Mouse (Mus musculus) left cerebral cortex, adult 11 months (tissue): ENCODE results near the gene Ak5.
A peak's percentile ranks its signal among the peaks of the same experiment; 100 is the strongest.
"Not testable (repeated sequence)": the region's sequence is repeated elsewhere in the genome, so short reads cannot be mapped to it uniquely, and the experiment has no call there.

Experiments used
- DNase-seq: peaks from one replicate; pipeline ENCODE4 v3.0.0; 2022; ENCODE audit warnings: low spot score

The Ak5 gene

DNA sequence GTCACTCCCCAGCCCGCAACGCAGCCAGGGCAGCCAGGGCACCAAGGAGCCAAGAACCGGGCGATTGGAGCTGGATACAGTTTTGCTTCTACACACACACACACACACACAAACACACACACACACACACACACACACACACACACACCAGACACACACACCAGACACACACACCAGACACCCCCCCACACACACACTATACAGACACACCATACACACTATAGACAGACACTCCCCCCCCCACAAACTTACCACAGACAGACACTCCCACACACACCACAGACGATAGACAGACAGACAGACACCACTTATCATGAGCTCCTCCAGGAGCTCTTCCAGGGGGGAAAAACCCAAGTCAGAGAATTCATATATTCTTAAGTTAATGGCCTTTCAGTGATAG is at the start of gene Ak5:
TSS of gene Ak5 (minus strand) at position 122 of the 400 bp plus-strand sequence.
- no peak for DNase-seq

- DNase-seq: peak; percentile 81
Measured at GRCm38 (mm10) chr3:152713991-152714902, 46.1 kb upstream of the Ak5 start, which contains the start of gene Pigk. TSS of gene Pigk (plus strand) at chr3:152714100.

- DNase-seq: no peak
Measured at GRCm38 (mm10) chr3:152712957-152713356, 44.8 kb upstream of the Ak5 start.

DNA sequence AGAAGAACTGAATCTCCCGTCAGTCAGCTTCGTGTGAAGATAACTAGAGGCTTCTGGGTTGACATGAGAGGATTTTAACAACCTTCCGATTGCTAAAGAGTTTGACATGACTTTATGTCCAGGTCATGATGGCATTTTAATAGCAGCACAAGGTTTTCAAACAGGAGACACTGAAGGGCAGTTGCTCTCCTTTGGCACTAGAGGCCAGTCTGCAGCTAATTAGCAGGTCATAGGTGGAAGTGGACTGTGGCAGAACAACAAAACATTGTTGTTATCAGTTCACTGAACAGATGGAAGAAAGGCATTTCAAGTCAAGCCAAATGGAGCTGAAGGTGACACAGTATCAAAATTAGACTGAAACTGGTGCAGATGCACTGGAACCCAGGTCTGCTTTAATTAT is 41.8 kb upstream of the Ak5 start:
- no peak for DNase-seq

- DNase-seq: no peak
Measured at GRCm38 (mm10) chr3:152707321-152707823, 39.2 kb upstream of the Ak5 start.

GRCm38 (mm10) chr3:152706901-152707300 is 38.7 kb upstream of the Ak5 start:
- DNase-seq: no peak

GRCm38 (mm10) chr3:152705826-152706225 is 37.7 kb upstream of the Ak5 start:
- DNase-seq: no peak

DNA sequence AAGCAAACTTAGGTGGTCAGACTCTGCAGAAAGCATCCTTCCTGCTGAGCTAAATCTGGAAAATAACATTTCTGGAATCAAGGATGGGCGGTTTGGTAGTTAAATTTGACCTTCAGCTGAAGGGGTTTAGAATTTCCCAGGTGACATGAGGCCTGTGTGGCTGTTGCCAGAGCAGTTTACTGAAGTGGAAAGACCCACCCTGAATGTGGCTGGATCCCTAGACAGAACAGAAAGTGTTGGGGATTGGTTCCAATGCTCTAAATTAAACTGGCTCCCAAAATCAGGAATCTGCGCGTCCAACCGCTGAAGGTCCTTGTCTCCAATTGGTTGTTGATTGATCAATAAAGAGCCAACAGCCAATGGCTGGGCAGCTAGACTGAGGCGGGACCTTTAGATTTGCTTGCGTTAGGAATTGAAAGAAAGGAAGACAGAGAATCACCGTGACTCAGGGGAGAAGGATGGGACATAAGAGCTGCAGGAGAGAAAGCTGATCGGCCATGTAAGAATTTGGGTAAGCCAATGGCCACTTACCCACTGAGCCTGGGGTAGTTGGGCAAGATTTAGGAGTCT is 34.2 kb upstream of the Ak5 start:
- DNase-seq: no peak

GRCm38 (mm10) chr3:152701536-152701935 is 33.4 kb upstream of the Ak5 start:
- not testable (repeated sequence) for DNase-seq

- no peak for DNase-seq
Measured at GRCm38 (mm10) chr3:152699261-152699660, 31.1 kb upstream of the Ak5 start.

GRCm38 (mm10) chr3:152698017-152698416 is 29.9 kb upstream of the Ak5 start:
- DNase-seq: no peak

DNA sequence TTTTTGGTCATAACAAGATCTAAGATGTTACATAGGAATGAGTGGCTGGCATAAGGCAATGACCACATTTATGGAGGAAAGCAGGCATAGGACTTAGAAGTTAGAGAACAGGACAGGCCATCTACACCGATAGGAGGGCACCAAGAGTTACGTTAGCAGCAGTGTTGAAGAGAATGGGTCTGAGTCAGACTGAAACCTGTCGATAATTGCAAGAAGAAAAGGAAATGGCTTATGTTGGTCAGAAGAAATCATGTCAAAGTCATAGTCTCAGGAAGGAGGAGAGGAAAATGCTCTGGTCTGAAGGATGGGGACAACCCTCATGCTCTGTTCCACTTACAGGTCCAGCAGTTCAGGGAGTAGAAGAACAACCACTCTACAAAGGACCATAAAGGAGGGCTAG is 26.8 kb upstream of the Ak5 start:
- DNase-seq: no peak

DNA sequence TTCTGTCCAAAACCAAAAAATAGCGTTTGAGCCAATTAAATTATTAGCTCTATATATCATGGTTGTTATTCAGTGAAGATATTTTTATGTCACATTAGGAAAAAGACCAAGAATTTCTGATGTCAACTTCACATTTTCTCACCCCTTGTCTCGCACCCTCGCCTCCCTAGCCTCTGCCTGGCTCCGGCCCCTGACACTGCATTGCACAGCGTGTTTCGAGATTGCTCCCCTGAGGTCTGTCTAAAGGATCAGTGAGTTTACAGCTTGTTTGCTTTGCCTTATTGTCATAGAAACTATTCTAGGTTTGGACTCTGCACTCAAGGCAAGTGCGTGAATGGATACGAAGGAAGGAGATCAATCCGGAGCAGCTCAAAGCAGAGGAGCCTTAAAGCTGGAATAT is 20.9 kb upstream of the Ak5 start:
- DNase-seq: no peak

DNA sequence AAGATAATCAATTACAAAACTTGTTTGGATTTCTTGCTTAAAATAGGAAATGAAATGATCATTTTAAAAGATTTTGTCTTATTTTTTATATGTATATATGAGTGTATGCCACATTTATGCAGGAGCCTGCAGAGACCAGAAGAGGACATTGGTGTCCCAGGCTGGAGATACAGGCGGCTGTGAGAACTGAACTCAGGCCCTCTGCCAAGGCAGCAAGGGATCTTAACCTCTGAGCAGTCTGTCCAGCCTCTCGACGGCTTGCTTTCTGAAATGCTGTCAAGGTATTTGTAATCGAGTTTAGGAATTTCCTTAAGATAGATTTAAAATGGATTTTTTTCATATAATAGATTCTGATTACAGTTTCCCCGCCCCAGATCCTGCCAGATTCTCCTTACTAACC is 20.4 kb upstream of the Ak5 start:
- DNase-seq: no peak

DNA sequence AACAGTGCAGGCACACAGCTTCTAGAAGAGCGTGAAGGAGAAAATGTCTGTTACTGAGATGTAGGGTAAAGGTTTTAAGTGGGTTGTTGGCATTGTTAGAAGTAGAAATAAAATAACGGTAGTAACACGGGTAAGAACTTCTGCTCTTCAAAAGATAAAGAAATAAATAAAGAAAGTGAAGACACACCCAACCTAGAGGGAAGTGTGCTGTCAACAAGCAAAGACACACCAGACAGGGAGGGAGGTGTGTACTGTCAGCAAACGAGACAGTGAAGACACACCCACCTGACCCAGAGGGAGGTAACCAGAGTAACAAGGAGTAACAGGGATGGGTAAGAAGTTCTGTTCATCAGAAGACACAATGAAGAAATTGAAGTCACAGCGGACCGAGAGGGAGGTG is 6.5 kb upstream of the Ak5 start:
- no peak for DNase-seq

DNA sequence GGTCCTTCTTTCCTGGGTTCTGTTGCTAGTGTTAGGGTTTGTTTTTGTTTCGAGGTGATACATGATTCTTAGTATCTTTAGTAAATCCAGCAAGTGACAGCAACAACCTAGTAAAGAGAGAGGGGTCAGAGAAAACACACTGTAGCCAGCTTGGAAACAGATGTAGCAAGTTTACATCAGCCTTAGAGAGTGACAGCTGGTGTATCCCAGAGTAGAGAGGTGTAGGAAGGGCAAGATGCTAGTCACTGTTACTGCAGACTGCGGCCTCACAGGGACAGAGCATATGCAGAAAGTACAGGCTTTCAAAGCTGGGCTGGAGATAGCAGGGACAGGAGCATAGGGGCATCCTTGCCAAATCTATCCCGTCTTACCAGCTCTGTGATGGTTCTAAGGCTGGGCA is 1.6 kb upstream of the Ak5 start:
- no peak for DNase-seq

DNA sequence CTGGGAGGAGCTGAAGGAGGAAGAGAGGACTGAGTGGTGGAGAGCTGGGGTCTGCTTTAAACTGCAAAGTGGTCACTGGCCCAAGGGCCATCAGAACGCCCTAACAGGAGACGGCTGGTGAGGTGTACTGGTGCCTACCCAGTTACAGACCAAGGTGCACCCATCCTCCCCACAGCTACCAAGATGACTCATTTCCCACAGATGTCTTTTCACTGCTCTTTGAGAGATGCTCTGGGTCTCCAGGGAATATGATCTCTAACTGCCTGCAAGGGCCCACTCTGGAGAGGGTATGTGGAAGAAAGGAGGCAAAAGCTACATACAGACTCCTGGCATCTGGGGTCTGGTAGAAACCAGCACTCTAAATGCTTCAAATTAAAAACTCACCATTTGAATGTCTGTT is 633 bp upstream of the Ak5 start:
- no peak for DNase-seq

- DNase-seq: peak; percentile 27
Measured at GRCm38 (mm10) chr3:152667356-152668211, 576 bp downstream of the Ak5 start.

DNA sequence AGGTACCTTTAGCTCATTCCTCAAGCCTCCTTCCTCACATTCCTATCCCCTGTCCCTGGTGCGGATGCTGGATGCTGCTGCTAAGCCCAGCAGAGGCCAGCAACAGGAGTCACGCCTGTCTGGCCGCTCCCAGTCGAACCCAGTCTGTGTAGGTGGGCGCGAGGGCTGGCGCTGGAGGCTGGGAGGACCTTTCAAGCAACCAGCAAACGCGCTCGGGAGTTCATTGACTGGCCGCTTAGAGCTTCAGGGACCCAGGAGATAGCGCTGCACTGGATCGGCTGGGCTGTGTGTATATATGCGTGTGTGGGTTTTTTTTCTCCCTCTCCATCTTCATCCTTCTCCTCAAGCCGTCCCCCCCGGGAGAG is 1.2 kb downstream of the Ak5 start:
- DNase-seq: no peak

- no peak for DNase-seq
Measured at GRCm38 (mm10) chr3:152658592-152658991, 9.6 kb downstream of the Ak5 start.

GRCm38 (mm10) chr3:152651991-152652390 is 16.2 kb downstream of the Ak5 start:
- DNase-seq: no peak

GRCm38 (mm10) chr3:152644610-152645009 is 23.6 kb downstream of the Ak5 start:
- DNase-seq: peak; percentile 19
